Mouse (Mus musculus): ENCODE results near the gene Bola1. TPM values are rescaled to one million over a fixed set of nuclear protein-coding genes. Genes with fewer than 3 reads are reported as not detected.
"Not testable (repeated sequence)": the region's sequence is repeated elsewhere in the genome, so short reads cannot be mapped to it uniquely, and the experiment has no call there.

Gene Bola1
- polyA plus RNA-seq, 1 experiment from 2014 or later, result 5.3 TPM

GRCm38 (mm10) chr3:96239949-96240798 lies 20.7 kb upstream of the Bola1 start, which contains the start of gene Hist2h2aa2:
TSS of gene Hist2h2aa2 (minus strand) at chr3:96240276.
- WGBS (ENCODE audit: missing documents), result 7% methylated on average over 14 of the region's 85 CpGs
- Histone ChIP-seq H3K4me3 (ENCODE audit: inconsistent target) (peak within 1 kb of the TSS; percentile 24; the same call in 1 of the 2 replicates), H3K27ac (peak within 1 kb of the TSS; percentile 76)
- H3K36me3 ChIP-seq (ENCODE audit: inconsistent target); H3K79me2 ChIP-seq (ENCODE audit: inconsistent target): not testable (repeated sequence)

DNA sequence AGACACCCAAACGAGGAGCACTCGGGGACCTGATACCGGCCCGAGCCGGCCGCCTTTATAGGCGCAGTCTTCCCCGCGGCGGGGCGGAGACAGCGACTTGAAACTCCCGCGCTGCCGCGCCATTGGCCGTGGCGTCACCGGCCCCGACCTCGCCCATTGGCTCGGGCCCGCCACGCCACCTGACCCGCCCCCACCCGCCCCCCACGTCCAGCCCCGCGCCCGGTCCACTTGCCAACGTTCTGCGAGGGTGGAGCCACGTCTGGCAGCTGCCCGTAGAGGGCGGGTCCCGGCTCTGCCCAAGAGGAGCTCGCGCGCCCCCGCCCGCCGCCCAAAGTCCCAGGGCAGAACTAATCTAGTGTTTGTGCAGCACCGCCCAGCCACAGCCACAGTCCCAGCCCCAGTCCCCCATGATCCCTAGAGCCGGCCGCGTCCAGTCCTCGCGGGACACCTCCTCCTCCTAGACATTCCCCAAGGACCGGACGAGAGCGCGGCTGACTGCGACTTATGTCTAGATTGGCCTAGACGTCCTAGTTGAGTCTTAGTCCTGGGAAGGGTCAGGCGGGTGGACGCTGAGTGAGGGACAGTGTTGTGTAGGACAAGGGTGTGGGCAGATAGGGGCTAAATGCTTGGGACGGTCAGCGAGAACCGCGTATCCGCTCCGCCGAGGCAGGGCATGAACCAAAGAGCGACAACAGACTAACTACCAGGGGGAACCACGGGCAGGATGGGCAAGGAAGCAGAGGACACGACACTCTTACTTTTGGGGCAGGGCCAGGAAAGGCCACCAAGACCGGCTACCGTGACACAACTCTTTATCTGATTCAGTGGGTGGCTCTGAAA lies 19.7 kb upstream of the Bola1 start, which contains the start of gene Hist2h3c2:
Gene Hist2h3c2 (minus strand): TSS at position 174 of the 840 bp plus-strand sequence.
- H3K36me3 ChIP-seq (ENCODE audit: inconsistent target); H3K79me2 ChIP-seq (ENCODE audit: inconsistent target): not testable (repeated sequence)
- Histone ChIP-seq H3K4me3 (ENCODE audit: inconsistent target) (peak within 1 kb of the TSS; percentile 43), H3K27ac (peak within 1 kb of the TSS; percentile 74)
- no CpG with 5 or more reads among the region's 68 CpGs for WGBS (ENCODE audit: missing documents)

GRCm38 (mm10) chr3:96237904-96238511 lies 18.5 kb upstream of the Bola1 start:
- no peaks in the 10 kb centered on the region for H3K36me3 ChIP-seq (ENCODE audit: inconsistent target)
- H3K79me2 ChIP-seq (ENCODE audit: inconsistent target), result no peaks in the 10 kb centered on the region; the same call in 1 of the 2 replicates
- 11% methylated on average over 11 of the region's 12 CpGs for WGBS (ENCODE audit: missing documents)
- peak overlapping the region; percentile 74 for H3K27ac ChIP-seq
- H3K4me3 ChIP-seq (ENCODE audit: inconsistent target), result peak overlapping the region; percentile 43

DNA sequence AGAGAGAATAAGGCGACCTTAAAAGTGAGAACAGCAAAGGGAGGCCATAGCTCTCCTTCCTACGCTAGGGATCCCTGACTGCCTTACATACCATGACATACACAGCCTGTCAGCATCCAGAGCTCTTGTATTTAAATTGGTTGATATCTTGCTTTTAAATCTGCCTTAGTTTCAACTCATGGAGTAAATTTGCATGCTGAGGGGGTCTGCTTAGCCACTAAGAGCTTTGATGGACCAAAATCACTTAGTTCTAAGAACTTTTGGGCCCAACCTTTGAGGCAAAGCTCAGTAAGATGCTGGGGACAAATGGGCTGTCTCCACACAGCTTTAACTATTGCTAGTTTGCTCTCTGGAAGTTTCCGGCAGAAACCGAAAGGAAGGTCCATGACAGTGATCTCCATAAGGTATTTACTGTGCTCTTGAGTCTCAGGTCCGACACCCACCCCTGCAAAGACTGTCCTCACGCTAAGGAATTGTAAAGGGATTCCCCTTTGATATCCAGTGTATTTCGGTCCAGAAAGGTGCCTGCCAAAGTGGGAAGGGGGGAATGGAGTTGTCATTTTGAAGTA lies 17.9 kb upstream of the Bola1 start:
- Histone ChIP-seq H3K36me3 (ENCODE audit: inconsistent target) (no peaks in the 10 kb centered on the region), H3K79me2 (ENCODE audit: inconsistent target) (no peaks in the 10 kb centered on the region), H3K4me3 (ENCODE audit: inconsistent target) (peak overlapping the region; percentile 43), H3K27ac (peak overlapping the region; percentile 74)
- WGBS (ENCODE audit: missing documents), result 72% methylated on average over 7 of the region's 7 CpGs

DNA sequence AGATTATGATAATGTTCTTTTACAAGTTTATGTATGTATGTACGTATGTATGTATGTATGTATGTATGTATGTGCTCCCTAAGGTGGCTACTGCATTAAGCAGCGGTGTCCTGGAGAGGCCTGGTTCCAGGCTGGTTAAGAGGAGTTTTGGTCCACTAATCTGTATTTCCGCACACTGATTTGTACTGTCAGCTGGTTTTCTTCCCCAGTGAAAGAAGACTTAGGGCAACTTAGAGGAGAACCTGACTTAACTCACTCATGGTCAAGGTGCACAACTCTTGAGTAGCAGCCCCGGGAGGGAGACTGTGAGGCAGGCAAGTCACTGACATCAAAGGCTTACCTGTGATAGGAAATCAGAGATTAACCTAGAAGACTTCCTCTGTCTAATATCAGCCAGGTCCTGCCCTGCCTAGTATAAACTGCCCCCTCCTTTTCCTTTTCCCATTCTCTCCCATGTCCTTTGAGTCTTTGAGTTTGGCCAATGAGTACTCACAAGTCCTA lies 17.4 kb upstream of the Bola1 start:
- H3K36me3 ChIP-seq (ENCODE audit: inconsistent target), result no peaks in the 10 kb centered on the region
- no peaks in the 10 kb centered on the region for H3K79me2 ChIP-seq (ENCODE audit: inconsistent target)
- H3K27ac ChIP-seq, result peak overlapping the region; percentile 74
- peak overlapping the region; percentile 43 for H3K4me3 ChIP-seq (ENCODE audit: inconsistent target)
- WGBS (ENCODE audit: missing documents), result 91% methylated on average over 4 of the region's 4 CpGs

- no peak overlapping the region for H3K4me3 ChIP-seq (ENCODE audit: inconsistent target)
- no peaks in the 10 kb centered on the region for H3K36me3 ChIP-seq (ENCODE audit: inconsistent target)
- no peaks in the 10 kb centered on the region for H3K79me2 ChIP-seq (ENCODE audit: inconsistent target)
- no peak overlapping the region for H3K27ac ChIP-seq
- WGBS (ENCODE audit: missing documents), result 77% methylated on average over 3 of the region's 3 CpGs
These were observed 16.3 kb upstream of the Bola1 start for GRCm38 (mm10) chr3:96235836-96236235.

GRCm38 (mm10) chr3:96234914-96235313 lies 15.4 kb upstream of the Bola1 start:
- Histone ChIP-seq H3K36me3 (ENCODE audit: inconsistent target) (no peaks in the 10 kb centered on the region), H3K27ac (no peak overlapping the region), H3K79me2 (ENCODE audit: inconsistent target) (no peaks in the 10 kb centered on the region), H3K4me3 (ENCODE audit: inconsistent target) (no peak overlapping the region)
- WGBS (ENCODE audit: missing documents), result 100% methylated on average over 2 of the region's 2 CpGs

DNA sequence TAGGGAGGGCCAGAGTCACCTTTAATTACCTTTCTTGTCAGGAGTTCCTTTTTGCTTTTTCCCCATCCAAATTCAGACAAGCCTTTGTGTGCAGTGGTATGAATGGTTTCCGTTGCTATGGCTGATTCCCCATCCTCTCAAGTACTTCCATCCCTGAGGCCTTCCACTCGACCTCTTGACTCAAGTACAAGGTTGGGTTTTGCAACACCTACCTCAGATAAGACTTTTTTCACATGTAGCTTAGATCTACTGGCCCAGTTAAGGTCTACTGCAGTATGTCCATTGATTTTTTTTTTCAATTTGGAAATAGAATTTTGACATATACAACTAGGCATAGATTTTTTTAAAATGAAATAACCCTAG lies 12.2 kb upstream of the Bola1 start:
- Histone ChIP-seq H3K36me3 (ENCODE audit: inconsistent target) (no peaks in the 10 kb centered on the region), H3K79me2 (ENCODE audit: inconsistent target) (no peaks in the 10 kb centered on the region), H3K27ac (no peak overlapping the region), H3K4me3 (ENCODE audit: inconsistent target) (no peak overlapping the region)
- 79% methylated on average over 2 of the region's 2 CpGs for WGBS (ENCODE audit: missing documents)

- H3K36me3 ChIP-seq (ENCODE audit: inconsistent target), result no peaks in the 10 kb centered on the region
- 93% methylated on average over 4 of the region's 4 CpGs for WGBS (ENCODE audit: missing documents)
- H3K79me2 ChIP-seq (ENCODE audit: inconsistent target), result no peaks in the 10 kb centered on the region
- no peak overlapping the region for H3K4me3 ChIP-seq (ENCODE audit: inconsistent target)
- no peak overlapping the region for H3K27ac ChIP-seq
These were observed 11.6 kb upstream of the Bola1 start for GRCm38 (mm10) chr3:96230910-96231757.

- no peak overlapping the region for H3K27ac ChIP-seq
- H3K4me3 ChIP-seq (ENCODE audit: inconsistent target), result no peak overlapping the region
- 50% methylated on average over 2 of the region's 2 CpGs for WGBS (ENCODE audit: missing documents)
- H3K79me2 ChIP-seq (ENCODE audit: inconsistent target), result peaks cover 7% of the 10 kb centered on the region; the same call in 1 of the 2 replicates
- no peaks in the 10 kb centered on the region for H3K36me3 ChIP-seq (ENCODE audit: inconsistent target)
These were observed 10.9 kb upstream of the Bola1 start for GRCm38 (mm10) chr3:96230404-96230803.

GRCm38 (mm10) chr3:96228828-96229227 lies 9.3 kb upstream of the Bola1 start:
- H3K4me3 ChIP-seq (ENCODE audit: inconsistent target), result no peak overlapping the region
- no peaks in the 10 kb centered on the region for H3K36me3 ChIP-seq (ENCODE audit: inconsistent target)
- 77% methylated on average over 2 of the region's 2 CpGs for WGBS (ENCODE audit: missing documents)
- peaks cover 23% of the 10 kb centered on the region for H3K79me2 ChIP-seq (ENCODE audit: inconsistent target)
- peak overlapping the region; percentile 94 for H3K27ac ChIP-seq

DNA sequence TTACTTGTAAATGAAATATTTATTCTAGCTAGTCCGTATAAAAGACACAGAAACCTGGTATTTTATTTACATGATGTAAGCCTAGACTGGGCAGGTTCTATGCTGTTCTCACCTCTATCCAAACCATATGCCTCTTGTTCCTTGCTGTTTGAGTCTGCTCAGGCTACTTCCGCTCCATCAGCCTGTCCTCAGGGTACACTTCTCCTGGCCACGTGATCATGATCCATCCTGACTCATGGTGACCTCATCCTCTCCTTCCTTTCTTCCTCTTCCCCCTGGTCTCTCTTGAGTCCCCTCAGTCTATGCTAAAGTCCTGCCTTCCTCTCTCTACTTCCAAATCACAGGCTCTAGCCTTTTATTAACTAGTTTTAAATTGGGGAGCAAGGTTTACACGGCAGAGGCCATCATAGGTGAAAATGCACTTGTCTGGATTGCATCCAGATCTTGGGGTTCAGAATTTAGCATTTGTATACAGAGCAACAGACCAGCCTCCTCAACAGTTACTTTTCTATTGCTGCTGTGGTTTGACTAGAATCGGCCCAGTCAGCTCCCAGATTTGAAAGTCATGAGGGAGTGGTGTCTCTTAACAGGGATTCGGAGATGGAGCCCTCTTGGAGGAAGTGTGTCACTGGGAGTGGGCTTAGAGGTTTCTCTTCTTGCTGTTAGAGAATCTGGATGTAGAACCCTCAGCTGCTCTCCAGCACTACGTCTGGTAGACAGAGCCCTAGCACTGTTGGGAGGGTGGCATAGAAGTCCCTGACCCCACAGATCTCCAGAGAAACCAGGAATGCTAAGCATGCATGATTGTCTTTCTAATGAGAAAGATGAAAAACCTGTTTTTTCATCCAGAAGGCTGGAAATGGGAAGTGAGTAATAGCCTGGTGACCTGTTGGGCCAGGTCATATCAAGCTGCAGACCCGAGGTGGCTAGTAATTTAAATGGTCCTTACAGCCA lies 7.5 kb upstream of the Bola1 start:
- Histone ChIP-seq H3K79me2 (ENCODE audit: inconsistent target) (peaks cover 41% of the 10 kb centered on the region), H3K4me3 (ENCODE audit: inconsistent target) (no peak overlapping the region), H3K36me3 (ENCODE audit: inconsistent target) (no peaks in the 10 kb centered on the region), H3K27ac (peak overlapping the region; percentile 94)
- WGBS (ENCODE audit: missing documents), result 28% methylated on average over 8 of the region's 8 CpGs
